ENCODE assay signal across 8 mouse cellular contexts in genomic region chr16:21333223-21333951, GRCm38 (mm10).
DNase-seq lines count a peak whose midpoint lies in the region; ATAC-seq and TF ChIP-seq lines count a peak whose summit lies in the region.

No protein-coding gene starts in this region.

- 6% methylated on average over 43 of the region's 44 CpGs for WGBS in macrophage (ENCODE audit: missing documents)

- peak; percentile 87 for TF ChIP-seq POLR2A in cortical plate, adult 2 months (IDR thresholded peaks at IDR 0.05; ENCODE audit: extremely low read depth, insufficient read depth, low read length)

- intact Hi-C loops in left cerebral cortex, adult 2 months (cut with DNase I), result loop anchor here (1.0 to 5.0 kb wide), 4 partner anchors 41 to 128 kb away; no protein-coding TSS in a partner anchor

- no peak for TF ChIP-seq CTCF in cortical plate, adult 2 months (IDR thresholded peaks at IDR 0.05; ENCODE audit: extremely low read depth, insufficient read depth, low read length)
- peak; percentile 8 for TF ChIP-seq CTCF in left cerebral cortex, adult 2 months (IDR thresholded peaks at IDR 0.05)

- H3K36me3 ChIP-seq in macrophage (ENCODE audit: inconsistent target), result no peaks in the 10 kb centered on the region

- peaks cover 17% of the 10 kb centered on the region for H3K79me2 ChIP-seq in macrophage (ENCODE audit: inconsistent target)

- peak overlapping the region; percentile 98 for H3K27ac ChIP-seq in cortical plate, adult 2 months (ENCODE audit: insufficient read depth, low read length)
- H3K27ac ChIP-seq in left cerebral cortex, adult 2 months, result peak overlapping the region; percentile 88
- peak overlapping the region; percentile 69 for H3K27ac ChIP-seq in macrophage

- H3K4me1 ChIP-seq in cortical plate, adult 2 months (ENCODE audit: control insufficient read depth, insufficient read depth, low read length), result no peaks in the 10 kb centered on the region

- ATAC-seq in activated CD4-positive, CD25-positive, alpha-beta regulatory T cell, adult 4 months, result peak; percentile 97

- peak; percentile 68 to 84 for DNase-seq in gastrocnemius, adult 8-10 months (ENCODE audit: low spot score in 2 of 2)
- DNase-seq in hindlimb bud, embryonic 11.5 days (ENCODE audit: extremely low spot score, low read depth, low spot score), result peak; percentile 42
- peak; percentile 91 to 96 for DNase-seq in left cerebral cortex, adult 2 months (ENCODE audit: extremely low spot score in 1 of 2, low spot score in 2 of 2)
- peak; percentile 88 for DNase-seq in retina, postnatal 7 days (ENCODE audit: low read depth, low spot score)
- peak; percentile 91 to 92 for DNase-seq in urinary bladder, adult 18-20 months (ENCODE audit: low spot score in 2 of 2)

- H3K4me3 ChIP-seq in cortical plate, adult 2 months (ENCODE audit: insufficient read depth, low read length), result peak overlapping the region; percentile 77
- peak overlapping the region; percentile 69 for H3K4me3 ChIP-seq in left cerebral cortex, adult 2 months
- peak overlapping the region; percentile 78 for H3K4me3 ChIP-seq in macrophage (ENCODE audit: inconsistent target)

Comparison
In these comparisons a context has a peak if more than half of its experiments do, and no peak if none do; other contexts are left out.
1. Peak in every context shown above with its lines: DNase-seq, ATAC-seq, H3K4me3 ChIP-seq and H3K27ac ChIP-seq.
2. DNase-seq: peak in every context shown above with its lines; median percentile 94 in left cerebral cortex, adult 2 months; 92 in urinary bladder, adult 18-20 months; 88 in retina, postnatal 7 days; 76 in gastrocnemius, adult 8-10 months; 42 in hindlimb bud, embryonic 11.5 days.